15 mouse cellular contexts compared by ENCODE assay signal in the genomic region with DNA sequence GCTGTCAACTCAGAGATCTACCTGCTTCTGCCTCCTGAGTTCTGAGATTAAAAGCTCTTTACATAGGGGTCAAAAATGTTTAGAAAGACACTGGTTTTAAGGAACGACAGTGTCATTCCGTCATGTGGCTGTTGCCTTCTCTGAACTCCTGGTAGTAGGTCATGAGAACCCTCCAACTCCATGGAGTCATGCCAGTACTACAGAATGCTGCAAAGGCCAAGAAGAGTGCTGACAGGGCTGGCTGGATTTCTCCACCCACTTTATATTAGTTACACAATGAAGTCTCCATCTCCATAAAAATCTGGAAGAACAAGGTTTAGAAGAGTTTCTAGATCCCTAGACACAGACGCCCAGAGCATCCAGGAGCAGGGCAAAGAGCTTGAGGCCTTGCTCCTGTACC.
"Had no signal": no experiment of that assay in that cellular context is flagged by ENCODE, and none has a peak within 500 bp of the region (broad histone marks: within the 10 kb centered on the region; RNA-seq: fewer than 3 reads in every experiment).

No protein-coding gene starts in this region.

- H3K27me3 ChIP-seq: megakaryocyte, embryonic 14.5 days; midbrain, embryonic 13.5 days; midbrain, embryonic 15.5 days; neural tube, embryonic 12.5 days had no signal

- H3K27ac ChIP-seq: macrophage; midbrain, embryonic 13.5 days; midbrain, embryonic 15.5 days; neural tube, embryonic 12.5 days had no signal

- H3K9ac ChIP-seq: lung, embryonic 14.5 days; midbrain, embryonic 13.5 days; midbrain, embryonic 15.5 days; neural tube, embryonic 12.5 days had no signal

- H3K4me2 ChIP-seq: lung, embryonic 14.5 days; midbrain, embryonic 11.5 days; midbrain, embryonic 13.5 days; midbrain, embryonic 15.5 days; neural tube, embryonic 12.5 days had no signal

- DNase-seq: lung, adult 18-20 months; lung, embryonic 14.5 days; lung, postnatal 10 days; right cerebral cortex, postnatal 25 days; right cerebral cortex, postnatal 4 days; spleen, adult 18-20 months; thymus, adult 18-20 months; thymus, postnatal 14 days; thymus, postnatal 36 days had no signal

- H3K4me1 ChIP-seq: megakaryocyte, embryonic 14.5 days; midbrain, embryonic 13.5 days; midbrain, embryonic 15.5 days; neural tube, embryonic 12.5 days had no signal

- H3K4me3 ChIP-seq: megakaryocyte, embryonic 14.5 days; midbrain, embryonic 13.5 days; midbrain, embryonic 15.5 days; neural tube, embryonic 12.5 days had no signal

- H3K9me3 ChIP-seq: megakaryocyte, embryonic 14.5 days; midbrain, embryonic 13.5 days; midbrain, embryonic 15.5 days; neural tube, embryonic 12.5 days had no signal

- ATAC-seq: midbrain, embryonic 13.5 days; midbrain, embryonic 15.5 days had no signal
